In the genomic region with DNA sequence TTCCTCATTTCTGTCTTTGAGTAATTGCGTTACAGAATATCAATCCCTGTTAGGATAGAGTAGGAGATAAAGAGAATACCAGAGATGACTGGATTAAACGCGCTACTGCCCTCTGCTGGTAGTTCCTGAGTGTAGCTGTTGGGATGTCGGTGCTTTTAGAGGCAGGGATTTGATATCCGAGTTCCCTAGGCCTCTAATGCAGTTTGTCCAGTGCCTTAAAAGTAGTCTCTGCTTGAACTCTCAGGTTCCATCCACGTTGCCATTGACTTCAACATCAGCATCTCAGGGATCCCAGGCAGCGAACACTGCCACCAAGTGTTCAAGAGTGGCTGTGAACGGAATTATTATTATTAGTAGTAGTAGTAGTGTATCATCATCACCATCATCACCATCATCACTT, we compare ENCODE assay signal across 8 mouse cellular contexts. TPM values are rescaled to one million over a fixed set of nuclear protein-coding genes. Genes with fewer than 3 reads are reported as not detected.
DNase-seq lines count a peak whose midpoint lies in the region; ATAC-seq and TF ChIP-seq lines count a peak whose summit lies in the region.

No protein-coding gene starts in this region.

- peak; percentile 88; the same call in 1 of the 2 replicates for TF ChIP-seq CTCF in small intestine, adult 2 months (IDR thresholded peaks at IDR 0.05; ENCODE audit: extremely low read depth, insufficient read length, insufficient replicate concordance, low read depth, low read length)

- ATAC-seq in hindbrain, embryonic 15.5 days (ENCODE audit: low FRiP score, low read depth) = peak; percentile 38; the same call in 1 of the 2 replicates
- ATAC-seq in midbrain, embryonic 13.5 days = peak; percentile 40; the same call in 1 of the 2 replicates

- no peaks in the 10 kb centered on the region; the same call in 1 of the 2 replicates for H3K27me3 ChIP-seq in hindbrain, embryonic 15.5 days
- no peaks in the 10 kb centered on the region for H3K27me3 ChIP-seq in midbrain, embryonic 13.5 days
- no peaks in the 10 kb centered on the region for H3K27me3 ChIP-seq in small intestine, adult 2 months (ENCODE audit: control insufficient read depth, insufficient read depth, low read length)

- DNase-seq in gastrocnemius, adult 18-20 months (ENCODE audit: low spot score) = peak; percentile 60
- no peak for DNase-seq in gastrocnemius, postnatal 25 days
- DNase-seq in brain, adult 2 months (ENCODE audit: low read depth, low spot score) = peak; percentile 87
- DNase-seq in fibroblast of lung, adult 2 months (ENCODE audit: low read depth) = peak; percentile 19
- peak; percentile 82 to 85 for DNase-seq in left cerebral cortex, postnatal 14 days (ENCODE audit: low spot score in 2 of 2)

- no peak for TF ChIP-seq POLR2A in small intestine, adult 2 months (IDR thresholded peaks at IDR 0.05; ENCODE audit: low read depth, low read length)

- H3K9ac ChIP-seq in hindbrain, embryonic 15.5 days = no peak overlapping the region
- H3K9ac ChIP-seq in midbrain, embryonic 13.5 days (replicated peaks) = no peak overlapping the region

- H3K9me3 ChIP-seq in hindbrain, embryonic 15.5 days = no peaks in the 10 kb centered on the region
- no peaks in the 10 kb centered on the region for H3K9me3 ChIP-seq in midbrain, embryonic 13.5 days

- no peaks in the 10 kb centered on the region for H3K36me3 ChIP-seq in hindbrain, embryonic 15.5 days
- no peaks in the 10 kb centered on the region for H3K36me3 ChIP-seq in midbrain, embryonic 13.5 days
- H3K36me3 ChIP-seq in small intestine, adult 2 months (ENCODE audit: control insufficient read depth, insufficient read depth, low read length) = no peaks in the 10 kb centered on the region

- intact Hi-C loops in left cerebral cortex, postnatal 14 days (cut with DNase I) = loop anchor here (5.0 kb wide), 1 partner anchor 124 kb away; no protein-coding TSS in a partner anchor

- H3K27ac ChIP-seq in hindbrain, embryonic 15.5 days (replicated peaks) = no peak overlapping the region
- no peak overlapping the region for H3K27ac ChIP-seq in midbrain, embryonic 13.5 days
- no peak overlapping the region for H3K27ac ChIP-seq in small intestine, adult 2 months (ENCODE audit: insufficient read depth, low read depth, low read length)

- no peak overlapping the region for H3K4me3 ChIP-seq in hindbrain, embryonic 15.5 days
- no peak overlapping the region for H3K4me3 ChIP-seq in midbrain, embryonic 13.5 days (replicated peaks)
- no peak overlapping the region for H3K4me3 ChIP-seq in small intestine, adult 2 months (ENCODE audit: low read depth, low read length)

- WGBS in hindbrain, embryonic 15.5 days = 21% methylated on average over 8 of the region's 8 CpGs
- 24% methylated on average over 8 of the region's 8 CpGs for WGBS in midbrain, embryonic 13.5 days
- WGBS in small intestine, adult 2 months = 18% methylated on average over 8 of the region's 8 CpGs

- no peak overlapping the region for H3K4me2 ChIP-seq in hindbrain, embryonic 15.5 days
- no peak overlapping the region for H3K4me2 ChIP-seq in midbrain, embryonic 13.5 days (replicated peaks)

- H3K4me1 ChIP-seq in hindbrain, embryonic 15.5 days (replicated peaks) = no peaks in the 10 kb centered on the region
- no peaks in the 10 kb centered on the region for H3K4me1 ChIP-seq in midbrain, embryonic 13.5 days (replicated peaks)
- no peaks in the 10 kb centered on the region for H3K4me1 ChIP-seq in small intestine, adult 2 months (ENCODE audit: control insufficient read depth, insufficient read depth, insufficient read length, low read length)

RNA-seq across cellular contexts. Expression of gene Rd3l, which starts 20.1 kb away (rescaled TPM):
- total RNA-seq in gastrocnemius, adult 18-20 months (2021) = not detected
- total RNA-seq in gastrocnemius, postnatal 25 days (2021) = not detected
- polyA plus RNA-seq in hindbrain, embryonic 15.5 days (2015; fragmentation: Nextera tagmentation; extraction: Ambion mirVana) = 0.22 TPM in 1 of 2 replicates, not detected in the other
- total RNA-seq in left cerebral cortex, postnatal 14 days (2021) = not detected
- not detected in 2 replicates for polyA plus RNA-seq in midbrain, embryonic 13.5 days (2015; fragmentation: Nextera tagmentation; extraction: Ambion mirVana)
- polyA plus RNA-seq in small intestine, adult 2 months (2012; rRNA removed) = not detected in 2 replicates

RNA-seq across cellular contexts. Expression of gene Tdrd9, which starts 29.9 kb away (rescaled TPM):
- total RNA-seq in gastrocnemius, adult 18-20 months (2021) = under 1 TPM in 1 of 2 experiments, not detected in 1; 0.59 TPM
- under 1 TPM; 0.08 to 0.46 TPM for total RNA-seq in gastrocnemius, postnatal 25 days (2021)
- polyA plus RNA-seq in hindbrain, embryonic 15.5 days (2015; fragmentation: Nextera tagmentation; extraction: Ambion mirVana) = 0.30 and 0.49 TPM in 2 replicates
- total RNA-seq in left cerebral cortex, postnatal 14 days (2021) = under 1 TPM; 0.13 to 0.55 TPM
- polyA plus RNA-seq in midbrain, embryonic 13.5 days (2015; fragmentation: Nextera tagmentation; extraction: Ambion mirVana) = 0.23 and 0.58 TPM in 2 replicates
- 0.04 and 0.09 TPM in 2 replicates for polyA plus RNA-seq in small intestine, adult 2 months (2012; rRNA removed)

RNA-seq across cellular contexts. Expression of gene Atp5mpl, which starts 34.4 kb away (rescaled TPM):
- total RNA-seq in gastrocnemius, adult 18-20 months (2021) = 100 to 1,000 TPM; 702 to 761 TPM
- total RNA-seq in gastrocnemius, postnatal 25 days (2021) = 100 to 1,000 TPM; 775 to 816 TPM
- 787 and 906 TPM in 2 replicates for polyA plus RNA-seq in hindbrain, embryonic 15.5 days (2015; fragmentation: Nextera tagmentation; extraction: Ambion mirVana)
- total RNA-seq in left cerebral cortex, postnatal 14 days (2021) = 100 to 1,000 TPM; 411 to 446 TPM
- polyA plus RNA-seq in midbrain, embryonic 13.5 days (2015; fragmentation: Nextera tagmentation; extraction: Ambion mirVana) = 697 and 714 TPM in 2 replicates
- polyA plus RNA-seq in small intestine, adult 2 months (2012; rRNA removed) = 17.1 and 34.2 TPM in 2 replicates
